Mouse (Mus musculus) ES-Bruce4 (cell line): ENCODE data around the gene Fam205c.

Source experiments
- CTCF ChIP-seq: IDR thresholded peaks from one replicate; pipeline ENCODE4 v1.8.1; 2011; ENCODE audit warnings: low read depth, low read length
- EP300 ChIP-seq: IDR thresholded peaks from 2 replicates; pipeline ENCODE4 v1.6.1; 2011; ENCODE audit warnings: low read depth, low read length; ENCODE audit not compliant: insufficient read depth
- POLR2A ChIP-seq: IDR thresholded peaks from one replicate; pipeline ENCODE4 v1.8.1; 2011; ENCODE audit warnings: low read length; ENCODE audit not compliant: insufficient read depth

GRCm38 (mm10) chr4:42922056-42922455 is 48.0 kb upstream of the Fam205c start:
- TF ChIP-seq EP300 (no peak), CTCF (no peak), POLR2A (no peak)
